Mouse (Mus musculus) CH12.LX (cell line): ENCODE data around the gene Zdhhc12. TPM values are rescaled to one million over a fixed set of nuclear protein-coding genes. Genes with fewer than 3 reads are reported as not detected.

Experiments used
- DNase-seq: peaks from one replicate; pipeline ENCODE4 v3.0.0-alpha.2; 2013; ENCODE audit errors: extremely low read depth
- H3K27ac ChIP-seq: 2 replicates; pipeline ENCODE4 v1.5.1; 2012; ENCODE audit warnings: low read depth, mild to moderate bottlenecking, control low read depth, moderate library complexity; ENCODE audit not compliant: insufficient read depth
- H3K27me3 ChIP-seq: replicated peaks from 2 replicates; pipeline ENCODE3; 2012; ENCODE audit warnings: inconsistent platforms
- H3K36me3 ChIP-seq, 2 experiments: replicated peaks in 1 of 2; 2 replicates each; pipeline versions ENCODE3 to v1.6.1; 2012; ENCODE audit warnings: inconsistent platforms in 1 of 2, low read length in 1 of 2, mild to moderate bottlenecking in 1 of 2, mixed read lengths in 1 of 2, moderate library complexity in 1 of 2; ENCODE audit not compliant: control insufficient read depth in 1 of 2, insufficient read depth in 1 of 2
- H3K4me1 ChIP-seq, 2 experiments: 2 replicates each; pipeline ENCODE4 v1.6.1; 2012; ENCODE audit warnings: inconsistent platforms in 1 of 2, moderate library complexity in 1 of 2; ENCODE audit not compliant: insufficient read depth in 2 of 2, control insufficient read depth in 1 of 2
- H3K4me2 ChIP-seq: 2 replicates; pipeline ENCODE4 v1.6.1; 2012; ENCODE audit warnings: low read depth, mild to moderate bottlenecking, control low read depth; ENCODE audit not compliant: poor library complexity, insufficient read depth, severe bottlenecking
- H3K4me3 ChIP-seq, 3 experiments: fragments of 150-350 bp in 1 of 3; sonication (generic) in 1 of 3; replicated peaks in 1 of 3; 2 replicates each; pipeline versions ENCODE3 to v1.5.1; 2011 to 2012; ENCODE audit warnings: low read depth in 2 of 3, low read length in 2 of 3, mild to moderate bottlenecking in 2 of 3, moderate library complexity in 2 of 3, control low read depth in 1 of 3, improper control_type of control experiment in 1 of 3, inconsistent platforms in 1 of 3, mixed read lengths in 1 of 3; ENCODE audit not compliant: poor library complexity in 1 of 3
- H3K79me2 ChIP-seq: replicated peaks from 2 replicates; pipeline ENCODE4 v1.6.1; 2012; ENCODE audit warnings: mild to moderate bottlenecking, moderate library complexity; ENCODE audit not compliant: control insufficient read depth, poor library complexity, insufficient read depth, severe bottlenecking; ENCODE audit errors: extremely low read depth
- H3K9ac ChIP-seq: 2 replicates; pipeline ENCODE4 v1.6.1; 2012; ENCODE audit warnings: low read depth, mild to moderate bottlenecking, control low read depth, moderate library complexity; ENCODE audit not compliant: insufficient read depth
- H3K9me3 ChIP-seq: replicated peaks from 2 replicates; pipeline ENCODE3; 2012; ENCODE audit warnings: low read length, inconsistent platforms, mixed read lengths
- BHLHE40 ChIP-seq: IDR thresholded peaks from 2 replicates; pipeline ENCODE4 v1.6.1; 2011; ENCODE audit warnings: mild to moderate bottlenecking, low read depth, low read length, improper control_type of control experiment
- CHD1 ChIP-seq: IDR thresholded peaks from 2 replicates; pipeline ENCODE4 v1.6.1; 2012; ENCODE audit warnings: low read depth, low read length, improper control_type of control experiment, inconsistent platforms
- CHD2 ChIP-seq: IDR thresholded peaks from 2 replicates; pipeline ENCODE4 v1.6.1; 2011; ENCODE audit warnings: low read length, improper control_type of control experiment
- CTCF ChIP-seq, 2 experiments: IDR thresholded peaks in 1 of 2; conservative IDR thresholded peaks in 1 of 2; 2 replicates each; pipeline ENCODE4 v1.5.1; 2011 to 2012; ENCODE audit warnings: low read depth in 2 of 2, low read length in 2 of 2, improper control_type of control experiment in 1 of 2, inconsistent platforms in 1 of 2, mild to moderate bottlenecking in 1 of 2, moderate library complexity in 1 of 2
- E2F4 ChIP-seq: IDR thresholded peaks from 2 replicates; pipeline ENCODE4 v1.6.1; 2011; ENCODE audit warnings: low read depth, low read length, improper control_type of control experiment; ENCODE audit not compliant: insufficient replicate concordance
- EP300 ChIP-seq: IDR thresholded peaks from 2 replicates; pipeline ENCODE4 v1.6.1; 2011; ENCODE audit warnings: low read length, improper control_type of control experiment
- JUND ChIP-seq: conservative IDR thresholded peaks from 2 replicates; pipeline ENCODE4 v1.6.1; 2011; ENCODE audit warnings: low read depth, low read length, improper control_type of control experiment
- MAFK ChIP-seq: IDR thresholded peaks from 2 replicates; pipeline ENCODE4 v1.6.1; 2011; ENCODE audit warnings: low read length, improper control_type of control experiment; ENCODE audit not compliant: insufficient replicate concordance
- MAX ChIP-seq: IDR thresholded peaks from 2 replicates; pipeline ENCODE4 v1.6.1; 2011; ENCODE audit warnings: low read length, improper control_type of control experiment
- MAZ ChIP-seq: IDR thresholded peaks from 2 replicates; pipeline ENCODE4 v1.6.1; 2012; ENCODE audit warnings: low read depth, mild to moderate bottlenecking, inconsistent platforms, low read length, improper control_type of control experiment, moderate library complexity
- MXI1 ChIP-seq: IDR thresholded peaks from 2 replicates; pipeline ENCODE4 v1.6.1; 2011; ENCODE audit warnings: mild to moderate bottlenecking, low read depth, low read length, improper control_type of control experiment
- MYC ChIP-seq: IDR thresholded peaks from 2 replicates; pipeline ENCODE4 v1.6.1; 2011; ENCODE audit warnings: low read depth, mild to moderate bottlenecking, improper control_type of control experiment, low read length
- NELFE ChIP-seq: IDR thresholded peaks from 2 replicates; pipeline ENCODE4 v1.6.1; 2011; ENCODE audit warnings: low read depth, low read length, improper control_type of control experiment
- NRF1 ChIP-seq: IDR thresholded peaks from 2 replicates; pipeline ENCODE4 v1.6.1; 2014; ENCODE audit warnings: low read depth, mild to moderate bottlenecking, inconsistent platforms, low read length, improper control_type of control experiment, moderate library complexity
- RCOR1 ChIP-seq: conservative IDR thresholded peaks from 2 replicates; pipeline ENCODE4 v1.6.1; 2012; ENCODE audit warnings: low read depth, mild to moderate bottlenecking, inconsistent platforms, low read length, improper control_type of control experiment
- TBP ChIP-seq: conservative IDR thresholded peaks from 2 replicates; pipeline ENCODE4 v1.6.1; 2011; ENCODE audit warnings: low read depth, low read length, improper control_type of control experiment
- ZNF384 ChIP-seq: IDR thresholded peaks from 2 replicates; pipeline ENCODE4 v1.6.1; 2012; ENCODE audit warnings: low read depth, low read length, improper control_type of control experiment, inconsistent platforms
- dilution Hi-C: fragments of 300-500 bp; cut with MboI; formaldehyde crosslinking; loops from 2 replicates; pipeline ENCODE4 v1.14.3; 2020; ENCODE audit warnings: low sequenced_read_pairs; ENCODE audit not compliant: extremely low pct_unique_long_range_greater_than_20kb, extremely low pct_ligation_motif_present
- in situ Hi-C: fragments of 300-500 bp; cut with MboI; formaldehyde crosslinking; loops from 3 replicates; pipeline ENCODE4 v1.14.3; 2019; ENCODE audit warnings: low sequenced_read_pairs, low pct_ligation_motif_present, low pct_unique_long_range_greater_than_20kb, mixed read lengths
- polyA plus RNA-seq: library from polyadenylated mRNA; unstranded; fragments of >175 nt; gene quantifications from 2 replicates; pipeline ENCODE4 v1.2.1, GENCODE M21; 2012; ENCODE audit warnings: low read depth; ENCODE audit not compliant: insufficient read length
- total RNA-seq, 2 experiments: library from RNA; depleted of rRNA; stranded (reverse); fragments of 300-350 nt in 1 of 2; fragments of >200 nt in 1 of 2; gene quantifications; 2 replicates each; pipeline ENCODE4 v1.2.3; 2012 to 2014

Zdhhc12 gene
- total and polyA plus RNA-seq, 3 experiments, result 15.6 to 42.8 (median 36.5) TPM

DNA sequence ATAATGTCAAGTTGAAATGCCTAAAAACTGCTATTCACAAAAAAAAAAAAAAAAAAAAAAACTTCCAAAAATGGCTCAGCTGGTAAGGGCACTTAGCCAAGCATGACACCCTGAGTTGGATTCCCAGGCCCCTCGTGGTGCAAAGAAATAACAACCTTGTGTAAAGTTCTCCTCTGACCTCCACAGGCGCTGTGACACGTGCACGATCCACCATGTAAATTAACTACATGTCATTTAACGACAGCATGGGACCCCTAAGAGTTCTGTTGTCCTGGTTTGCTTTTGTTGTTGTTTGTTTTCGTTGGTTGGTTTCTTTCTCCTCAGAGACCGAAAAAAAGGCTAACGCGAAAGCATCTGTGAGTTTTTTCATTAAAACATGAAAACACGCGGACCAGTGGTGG is 45.3 kb downstream of the Zdhhc12 start:
- Histone ChIP-seq H3K4me1 (peaks cover 7 to 20% of the 10 kb centered on the region in 2 experiments), H3K4me2 (peak overlapping the region; percentile 41), H3K27ac (peak overlapping the region; percentile 54; the same call in 1 of the 2 replicates), H3K27me3 (no peaks in the 10 kb centered on the region), H3K9me3 (no peaks in the 10 kb centered on the region), H3K79me2 (no peaks in the 10 kb centered on the region), H3K9ac (peak overlapping the region; percentile 92), H3K4me3 (peak overlapping the region; percentile 62 to 98 (median 70)), H3K36me3 (peaks cover 0 to 24% of the 10 kb centered on the region in 2 experiments)
- in situ Hi-C loops, result loop anchor here (10.0 kb wide), 1 partner anchor 117 kb away; no protein-coding TSS in a partner anchor
- TF ChIP-seq MAX (peak; percentile 87), MAFK (no peak), MXI1 (0 out of 2 replicates have a peak, but pooled peaks have one; percentile 65), BHLHE40 (peak; percentile 88), MYC (peak; percentile 95), EP300 (no peak), CTCF (conservative IDR thresholded peaks at IDR 0.05 in 1 of 2, IDR thresholded peaks at IDR 0.05 in 1 of 2; ENCODE audit: low read depth in 2 of 2, low read length in 2 of 2) (no peak), NRF1 (no peak), CHD1 (no peak), CHD2 (no peak), ZNF384 (peak; percentile 82)
- dilution Hi-C loops, result no loop called here
- peak; percentile 69 for DNase-seq

DNA sequence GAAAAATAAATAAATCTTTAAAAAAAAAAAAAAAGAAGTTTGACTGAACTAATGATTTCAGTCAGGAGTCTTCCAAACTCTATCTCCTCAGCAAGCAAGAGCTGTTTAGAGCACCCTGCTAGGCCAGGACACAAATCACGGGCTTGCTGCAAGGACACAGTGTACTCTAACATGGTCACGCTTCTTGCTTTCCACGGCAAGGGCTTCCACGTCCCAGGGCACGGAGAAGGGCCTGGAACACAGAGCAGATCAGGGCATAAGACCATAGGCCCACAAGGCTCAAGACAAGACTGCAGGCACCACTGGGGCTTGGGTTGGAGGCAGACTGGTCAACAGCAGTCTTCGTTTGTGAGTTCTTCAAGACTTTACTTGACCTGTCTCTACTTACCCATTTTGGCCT is 46.3 kb downstream of the Zdhhc12 start:
- no peak for TF ChIP-seq MAZ
- TF ChIP-seq MAX, result no peak
- TF ChIP-seq JUND, result no peak
- no peak for TF ChIP-seq E2F4
- Histone ChIP-seq H3K4me3 (no peak overlapping the region), H3K36me3 (peaks cover 0 to 24% of the 10 kb centered on the region in 2 experiments), H3K27ac (no peak overlapping the region), H3K4me2 (no peak overlapping the region), H3K9me3 (no peaks in the 10 kb centered on the region), H3K9ac (no peak overlapping the region), H3K27me3 (no peaks in the 10 kb centered on the region), H3K79me2 (no peaks in the 10 kb centered on the region), H3K4me1 (peaks cover 7 to 29% of the 10 kb centered on the region in 2 experiments)
- in situ Hi-C loops (loop anchor here (10.0 kb wide), 1 partner anchor 118 kb away; no protein-coding TSS in a partner anchor), dilution Hi-C loops (no loop called here)
- no peak for DNase-seq

DNA sequence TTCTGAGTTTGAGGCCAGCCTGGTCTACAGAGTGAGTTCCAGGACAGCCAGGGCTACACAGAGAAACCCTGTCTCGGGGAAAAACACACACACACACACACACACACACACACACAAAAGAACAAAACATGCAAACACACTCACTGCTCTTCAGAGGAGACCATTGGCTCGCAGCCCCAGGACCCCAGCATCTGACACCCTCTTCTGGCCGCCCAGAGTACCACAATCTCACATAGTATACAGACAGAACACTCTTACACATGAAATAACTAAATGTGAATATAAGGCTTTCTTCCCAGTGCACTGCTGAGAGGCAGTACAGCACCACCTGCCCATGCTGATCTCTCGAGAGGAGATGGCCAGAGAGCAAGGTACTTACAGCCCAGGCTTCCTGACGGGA is 48.9 kb downstream of the Zdhhc12 start:
- H3K27ac ChIP-seq, result no peak overlapping the region
- no peak for DNase-seq
- no peak overlapping the region for H3K9ac ChIP-seq
- in situ Hi-C loops, result loop anchor here (5.0 to 10.0 kb wide), 2 partner anchors 33 to 120 kb away; partner anchors contain the start of gene Pkn3
- TF ChIP-seq CTCF (conservative IDR thresholded peaks at IDR 0.05 in 1 of 2, IDR thresholded peaks at IDR 0.05 in 1 of 2; ENCODE audit: low read depth in 2 of 2, low read length in 2 of 2) (no peak), CHD2 (no peak), MXI1 (no peak), NELFE (no peak), RCOR1 (no peak), TBP (no peak)
- TF ChIP-seq, all 38 proteins: peak for 0
- no peak overlapping the region for H3K4me2 ChIP-seq
- H3K79me2 ChIP-seq, result no peaks in the 10 kb centered on the region
- H3K4me1 ChIP-seq, result peaks cover 3 to 23% of the 10 kb centered on the region in 2 experiments
- no peaks in the 10 kb centered on the region for H3K9me3 ChIP-seq
- dilution Hi-C loops, result no loop called here
- H3K36me3 ChIP-seq, result peaks cover 0 to 38% of the 10 kb centered on the region in 2 experiments
- no peak overlapping the region for H3K4me3 ChIP-seq
- H3K27me3 ChIP-seq, result no peaks in the 10 kb centered on the region
